Mouse (Mus musculus) midbrain, embryonic 14.5 days (tissue): ENCODE results near the gene Dpy30. TPM values are rescaled to one million over a fixed set of nuclear protein-coding genes. Genes with fewer than 3 reads are reported as not detected.
"Not testable (repeated sequence)": the region's sequence is repeated elsewhere in the genome, so short reads cannot be mapped to it uniquely, and the experiment has no call there.

Source experiments
- ATAC-seq: fragments of 200-750 bp; cut with Nextera tagmentation; 2 replicates; pipeline ENCODE4 v1.8.0; 2017; ENCODE audit warnings: moderate number of reproducible peaks, moderate library complexity; ENCODE audit not compliant: low FRiP score, low TSS enrichment
- DNase-seq: peaks from one replicate; pipeline ENCODE4 v3.0.0-alpha.2; 2015
- H3K27ac ChIP-seq: fragments of 300-500 bp; sonication (generic); replicated peaks from 2 replicates; pipeline ENCODE4 v1.5.1; 2014; ENCODE audit warnings: mild to moderate bottlenecking, low read depth, low read length, moderate library complexity
- H3K27me3 ChIP-seq: fragments of 300-500 bp; sonication (generic); 2 replicates; pipeline ENCODE4 v1.6.1; 2014; ENCODE audit warnings: low read length, control low read depth, mixed read lengths; ENCODE audit not compliant: control insufficient read depth, insufficient read depth
- H3K36me3 ChIP-seq: fragments of 300-500 bp; sonication (generic); 2 replicates; pipeline ENCODE4 v1.6.1; 2014; ENCODE audit warnings: low read length, control low read depth; ENCODE audit not compliant: control insufficient read depth, insufficient read depth
- H3K4me1 ChIP-seq: fragments of 300-500 bp; sonication (generic); 2 replicates; pipeline ENCODE4 v1.6.1; 2014; ENCODE audit warnings: mild to moderate bottlenecking, antibody characterized with exemption, low read length, control low read depth; ENCODE audit not compliant: control insufficient read depth, insufficient read depth
- H3K4me2 ChIP-seq: fragments of 300-500 bp; sonication (generic); 2 replicates; pipeline ENCODE4 v1.6.1; 2014; ENCODE audit warnings: mild to moderate bottlenecking, low read length, moderate library complexity
- H3K4me3 ChIP-seq: fragments of 300-500 bp; sonication (generic); replicated peaks from 2 replicates; pipeline ENCODE4 v1.5.1; 2014; ENCODE audit warnings: low read depth, low read length
- H3K9ac ChIP-seq: fragments of 300-500 bp; sonication (generic); replicated peaks from 2 replicates; pipeline ENCODE4 v1.6.1; 2014; ENCODE audit warnings: mild to moderate bottlenecking, low read length, moderate library complexity
- H3K9me3 ChIP-seq: fragments of 300-500 bp; sonication (generic); 2 replicates; pipeline ENCODE4 v1.6.1; 2016; ENCODE audit warnings: low read length, control low read depth, mixed read lengths; ENCODE audit not compliant: control insufficient read depth
- WGBS: fragments of 180-500 bp; shearing (Covaris S2); extraction: QIAGEN DNeasy Blood & Tissue Kit; methylation state at CpG from one replicate; pipeline ENCODE4 v1.1.7; 2014; 5-methylcytosine and 5-hydroxymethylcytosine counted together
- polyA plus RNA-seq: library from polyadenylated mRNA; unstranded; fragments of >200 nt; fragmentation: Nextera tagmentation; extraction: Ambion mirVana; gene quantifications from 2 replicates; pipeline ENCODE4 v1.2.1, GENCODE M21; 2014

Gene Dpy30
- polyA plus RNA-seq, 1 experiment from 2014 or later, result 199 TPM

GRCm38 (mm10) chr17:74296991-74297390, 26.8 kb downstream of the Dpy30 start:
- Histone ChIP-seq H3K36me3 (peaks cover 17% of the 10 kb centered on the region), H3K4me1 (peaks cover 13% of the 10 kb centered on the region)
- not testable (repeated sequence) for H3K4me3 ChIP-seq, ATAC-seq, H3K4me2 ChIP-seq, H3K9ac ChIP-seq, H3K27ac ChIP-seq, H3K9me3 ChIP-seq, H3K27me3 ChIP-seq, DNase-seq
- WGBS, result 94% methylated on average over 5 of the region's 5 CpGs

GRCm38 (mm10) chr17:74296076-74296823, 27.5 kb downstream of the Dpy30 start:
- peak; percentile 35 for DNase-seq
- H3K27ac ChIP-seq, result peak overlapping the region; percentile 96

GRCm38 (mm10) chr17:74295026-74295970, 28.4 kb downstream of the Dpy30 start, which contains the start of gene Memo1:
Gene Memo1, minus strand, starts transcription at chr17:74295521.
- Histone ChIP-seq H3K9ac (peak within 1 kb of the TSS; percentile 95), H3K27ac (peak within 1 kb of the TSS; percentile 96), H3K9me3 (no peaks in the 10 kb centered on the region), H3K4me3 (peak within 1 kb of the TSS; percentile 93), H3K4me2 (peak within 1 kb of the TSS; percentile 63), H3K4me1 (peaks cover 17% of the 10 kb centered on the region), H3K36me3 (peaks cover 8% of the 10 kb centered on the region), H3K27me3 (no peaks in the 10 kb centered on the region)
- ATAC-seq, result peak; percentile 92
- peak; percentile 91 for DNase-seq
- WGBS, result under 1% methylated on average over 72 of the region's 110 CpGs

More at GRCm38 (mm10) chr17:74296076-74296823, 27.5 kb downstream of the Dpy30 start:
- ATAC-seq, result no peak
- 54% methylated on average over 11 of the region's 11 CpGs for WGBS
- peak overlapping the region; percentile 93 for H3K4me3 ChIP-seq
- no peak overlapping the region; the same call in 1 of the 2 replicates for H3K9ac ChIP-seq
- H3K27me3 ChIP-seq, result no peaks in the 10 kb centered on the region
- H3K36me3 ChIP-seq, result peaks cover 12% of the 10 kb centered on the region
- peaks cover 17% of the 10 kb centered on the region for H3K4me1 ChIP-seq
- H3K9me3 ChIP-seq, result no peaks in the 10 kb centered on the region
- H3K4me2 ChIP-seq, result peak overlapping the region; percentile 63

- no peaks in the 10 kb centered on the region for H3K27me3 ChIP-seq
- peak overlapping the region; percentile 95 for H3K9ac ChIP-seq
- H3K9me3 ChIP-seq, result no peaks in the 10 kb centered on the region
- peaks cover 8% of the 10 kb centered on the region for H3K36me3 ChIP-seq
- 0% methylated on average over 70 of the region's 80 CpGs for WGBS
- peaks cover 17% of the 10 kb centered on the region for H3K4me1 ChIP-seq
- DNase-seq, result peak; percentile 81
- H3K27ac ChIP-seq, result peak overlapping the region; percentile 96
- peak; percentile 81 for ATAC-seq
- peak overlapping the region; percentile 93 for H3K4me3 ChIP-seq
- H3K4me2 ChIP-seq, result peak overlapping the region; percentile 63
Observed at GRCm38 (mm10) chr17:74294426-74295025, 29.2 kb downstream of the Dpy30 start.

- peak overlapping the region; percentile 63 for H3K4me2 ChIP-seq
- WGBS, result 1% methylated on average over 18 of the region's 18 CpGs
- peaks cover 7% of the 10 kb centered on the region for H3K36me3 ChIP-seq
- no peak for ATAC-seq
- no peaks in the 10 kb centered on the region for H3K9me3 ChIP-seq
- H3K27me3 ChIP-seq, result no peaks in the 10 kb centered on the region
- H3K4me3 ChIP-seq, result peak overlapping the region; percentile 93
- peak overlapping the region; percentile 95 for H3K9ac ChIP-seq
- DNase-seq, result peak; percentile 65
- peaks cover 17% of the 10 kb centered on the region for H3K4me1 ChIP-seq
- peak overlapping the region; percentile 96 for H3K27ac ChIP-seq
Observed at GRCm38 (mm10) chr17:74293687-74294425, 29.9 kb downstream of the Dpy30 start.

- no peak for DNase-seq
- no peak overlapping the region for H3K9ac ChIP-seq
- no peak overlapping the region for H3K27ac ChIP-seq
- no peak overlapping the region for H3K4me2 ChIP-seq
- H3K9me3 ChIP-seq, result 0 out of 2 replicates have a peak, but pooled peaks cover 3% of the 10 kb centered on the region
- 0 out of 2 replicates have a peak, but pooled peaks cover 5% of the 10 kb centered on the region for H3K36me3 ChIP-seq
- peaks cover 17% of the 10 kb centered on the region for H3K4me1 ChIP-seq
- 86% methylated on average over 4 of the region's 4 CpGs for WGBS
- no peaks in the 10 kb centered on the region for H3K27me3 ChIP-seq
- no peak overlapping the region for H3K4me3 ChIP-seq
- ATAC-seq, result no peak
Observed at GRCm38 (mm10) chr17:74291640-74292361, 31.9 kb downstream of the Dpy30 start.

- peak; percentile 8 for DNase-seq
- H3K4me3 ChIP-seq, result no peak overlapping the region
- H3K4me1 ChIP-seq, result peaks cover 17% of the 10 kb centered on the region
- H3K9ac ChIP-seq, result no peak overlapping the region; the same call in 1 of the 2 replicates
- no peak for ATAC-seq
- H3K9me3 ChIP-seq, result 0 out of 2 replicates have a peak, but pooled peaks cover 3% of the 10 kb centered on the region
- 0 out of 2 replicates have a peak, but pooled peaks cover 5% of the 10 kb centered on the region for H3K36me3 ChIP-seq
- H3K4me2 ChIP-seq, result no peak overlapping the region
- H3K27ac ChIP-seq, result no peak overlapping the region
- H3K27me3 ChIP-seq, result no peaks in the 10 kb centered on the region
Observed at GRCm38 (mm10) chr17:74290869-74291268, 32.9 kb downstream of the Dpy30 start.
